10 mouse cellular contexts compared by ENCODE assay signal in genomic region chr4:139432966-139433765, GRCm38 (mm10).
A peak's percentile ranks its signal among the peaks of the same experiment; 100 is the strongest.
DNase-seq lines count a peak whose midpoint lies in the region; ATAC-seq lines count a peak whose summit lies in the region.
"Had no signal": no experiment of that assay in that cellular context is flagged by ENCODE, and none has a peak within 500 bp of the region (broad histone marks: within the 10 kb centered on the region; RNA-seq: fewer than 3 reads in every experiment).

No protein-coding gene starts in this region.

- 0 out of 2 replicates have a peak overlapping the region, but pooled peaks have one; percentile 27 for H3K27ac ChIP-seq in intestine, embryonic 15.5 days
- H3K27ac ChIP-seq in intestine, embryonic 16.5 days (ENCODE audit: low read length): no peak overlapping the region
- H3K27ac ChIP-seq in liver, embryonic 15.5 days (replicated peaks): no peak overlapping the region
- H3K27ac ChIP-seq: hindbrain, embryonic 15.5 days had no signal

- no peak overlapping the region for H3K9ac ChIP-seq in intestine, embryonic 15.5 days
- no peak overlapping the region for H3K9ac ChIP-seq in intestine, embryonic 16.5 days (ENCODE audit: low read depth, low read length)
- H3K9ac ChIP-seq in liver, embryonic 15.5 days: no peak overlapping the region
- H3K9ac ChIP-seq: hindbrain, embryonic 15.5 days had no signal

- ATAC-seq in intestine, embryonic 15.5 days: no peak
- no peak for ATAC-seq in intestine, embryonic 16.5 days
- 0 out of 2 replicates have a peak, but pooled peaks have one; percentile 7 for ATAC-seq in liver, embryonic 15.5 days (ENCODE audit: insufficient read depth)
- no peak for ATAC-seq in erythroid progenitor cell, adult 5-6 weeks (replicated peaks; ENCODE audit: low FRiP score, poor library complexity, severe bottlenecking)

- H3K9me3 ChIP-seq in intestine, embryonic 15.5 days: no peaks in the 10 kb centered on the region
- H3K9me3 ChIP-seq in intestine, embryonic 16.5 days (ENCODE audit: control insufficient read depth, low read length): no peaks in the 10 kb centered on the region
- H3K9me3 ChIP-seq in liver, embryonic 15.5 days (replicated peaks): no peaks in the 10 kb centered on the region
- H3K9me3 ChIP-seq: hindbrain, embryonic 15.5 days had no signal

- no peak overlapping the region for H3K4me3 ChIP-seq in intestine, embryonic 15.5 days (replicated peaks)
- H3K4me3 ChIP-seq in intestine, embryonic 16.5 days (ENCODE audit: low read length): no peak overlapping the region
- no peak overlapping the region for H3K4me3 ChIP-seq in liver, embryonic 15.5 days (replicated peaks)
- H3K4me3 ChIP-seq: hindbrain, embryonic 15.5 days had no signal

- DNase-seq in MN1 (ENCODE audit: low spot score): peak; percentile 65
- DNase-seq in heart, adult 8-10 months (ENCODE audit: low spot score): peak; percentile 31
- no peak for DNase-seq in thymus, postnatal 4 days
- no peak for DNase-seq in c-Kit-positive CD71-positive TER-119-positive erythroid progenitor cells, embryonic 14.5 days (ENCODE audit: low spot score)
- DNase-seq: adrenal gland, adult 8-10 months had no signal

- H3K4me2 ChIP-seq in intestine, embryonic 15.5 days (replicated peaks): no peak overlapping the region
- H3K4me2 ChIP-seq in intestine, embryonic 16.5 days (ENCODE audit: low read depth, low read length): no peak overlapping the region
- H3K4me2 ChIP-seq in liver, embryonic 15.5 days: no peak overlapping the region
- H3K4me2 ChIP-seq: hindbrain, embryonic 15.5 days had no signal

- H3K36me3 ChIP-seq in intestine, embryonic 15.5 days: peaks cover 94% of the 10 kb centered on the region
- peaks cover 33% of the 10 kb centered on the region for H3K36me3 ChIP-seq in intestine, embryonic 16.5 days (ENCODE audit: control insufficient read depth, insufficient read depth, low read length)
- H3K36me3 ChIP-seq in liver, embryonic 15.5 days (replicated peaks): peaks cover 100% of the 10 kb centered on the region

- WGBS in intestine, embryonic 15.5 days: 84% methylated on average over 15 of the region's 15 CpGs
- 85% methylated on average over 15 of the region's 15 CpGs for WGBS in intestine, embryonic 16.5 days
- 84% methylated on average over 15 of the region's 15 CpGs for WGBS in liver, embryonic 15.5 days (ENCODE audit: insufficient replicate concordance)

- H3K4me1 ChIP-seq in intestine, embryonic 15.5 days (replicated peaks): no peaks in the 10 kb centered on the region
- H3K4me1 ChIP-seq in intestine, embryonic 16.5 days (ENCODE audit: control insufficient read depth, insufficient read depth, low read length): no peaks in the 10 kb centered on the region
- H3K4me1 ChIP-seq in liver, embryonic 15.5 days (replicated peaks): no peaks in the 10 kb centered on the region
- H3K4me1 ChIP-seq: hindbrain, embryonic 15.5 days had no signal

- no peaks in the 10 kb centered on the region for H3K27me3 ChIP-seq in intestine, embryonic 15.5 days (replicated peaks)
- H3K27me3 ChIP-seq in intestine, embryonic 16.5 days (replicated peaks; ENCODE audit: control insufficient read depth, insufficient read depth, low read length): no peaks in the 10 kb centered on the region
- no peaks in the 10 kb centered on the region for H3K27me3 ChIP-seq in liver, embryonic 15.5 days
- H3K27me3 ChIP-seq: hindbrain, embryonic 15.5 days had no signal

Comparison
In these comparisons a context has a peak if more than half of its experiments do, and no peak if none do; other contexts are left out.
1. DNase-seq: peak in MN1 (single experiment) and heart, adult 8-10 months (single experiment); none in thymus, postnatal 4 days (single experiment) and c-Kit-positive CD71-positive TER-119-positive erythroid progenitor cells, embryonic 14.5 days (single experiment).